Mouse (Mus musculus): ENCODE measurements around the gene Gpr3.

DNA sequence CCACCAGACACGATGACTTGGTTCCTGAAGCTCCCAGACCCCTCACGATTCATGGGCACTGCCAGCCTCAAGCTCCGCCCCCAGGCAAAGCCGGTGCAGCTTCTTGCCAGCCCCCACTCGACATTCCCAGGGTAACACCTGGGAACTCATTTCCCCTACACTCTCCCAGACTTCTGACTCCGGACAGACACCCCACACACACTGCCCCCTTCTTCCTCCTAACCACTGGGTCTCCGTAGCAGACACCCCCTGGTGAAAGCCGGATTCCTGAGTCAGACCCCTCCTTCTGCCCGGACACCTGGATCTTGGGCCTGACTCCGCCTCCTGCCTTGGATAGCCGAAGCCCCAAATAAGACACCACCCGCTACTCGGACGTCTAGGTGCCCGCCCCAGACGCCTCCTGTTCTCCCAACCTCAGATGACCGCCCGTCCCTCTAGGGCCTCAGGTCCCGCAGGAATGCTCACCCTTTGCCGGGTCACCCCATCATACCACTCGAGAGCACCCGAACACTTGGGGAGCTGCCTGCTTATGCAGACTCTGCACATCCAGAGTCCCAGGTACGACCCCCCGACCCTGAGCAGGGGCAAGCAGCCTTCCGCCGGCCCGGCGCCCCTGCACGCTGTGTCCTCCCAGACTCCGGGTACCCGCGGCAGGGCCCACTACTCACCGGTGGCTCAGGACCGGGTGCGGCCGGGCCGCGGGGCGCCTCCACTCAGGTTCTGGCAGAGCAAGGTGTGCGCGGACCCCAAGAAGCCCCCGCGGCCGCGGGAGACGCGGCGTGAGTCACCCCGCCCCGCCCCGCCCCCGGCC, at the start of gene Gpr3, which contains the start of gene Cd164l2:
- TF ChIP-seq CTCF (IDR thresholded peaks at IDR 0.05; ENCODE audit: low read depth) (no peak), EP300 (IDR thresholded peaks at IDR 0.05; ENCODE audit: low read depth) (no peak)
